Mouse (Mus musculus): ENCODE results near the gene Nptx1.

GRCm38 (mm10) chr11:119516677-119517361 lies 30.7 kb downstream of the Nptx1 start:
- TF ChIP-seq CTCF (IDR thresholded peaks at IDR 0.05; ENCODE audit: low read depth) (no peak), EP300 (IDR thresholded peaks at IDR 0.05; ENCODE audit: low read depth) (no peak)

All from liver, postnatal 0 days (tissue).